30 mouse cellular contexts compared by ENCODE assay signal in the genomic region with DNA sequence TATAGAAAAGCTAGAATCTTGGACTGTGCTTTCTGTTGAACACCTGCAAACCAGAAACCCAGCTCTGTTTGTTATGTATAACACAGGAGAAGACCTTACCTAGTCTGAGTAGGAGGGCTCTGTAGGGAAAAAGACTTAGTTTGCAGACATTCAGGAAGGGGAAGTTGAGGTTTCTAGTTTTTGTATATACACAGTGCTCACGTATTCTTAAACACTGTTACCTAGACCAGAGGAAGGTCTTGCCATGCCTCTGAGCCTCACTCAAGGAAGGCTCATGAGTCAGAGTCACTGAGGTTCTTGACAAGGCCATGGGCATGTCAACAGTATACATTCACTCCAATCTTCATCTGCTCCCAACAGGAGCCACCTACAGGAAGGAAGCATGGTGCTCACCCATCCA.
DNase-seq lines count a peak whose midpoint lies in the region; ATAC-seq and TF ChIP-seq lines count a peak whose summit lies in the region.
"Had no signal": no experiment of that assay in that cellular context is flagged by ENCODE, and none has a peak within 500 bp of the region (broad histone marks: within the 10 kb centered on the region; RNA-seq: fewer than 3 reads in every experiment).

No protein-coding gene starts in this region.

- no peak for DNase-seq in gastrocnemius, adult 2 months
- DNase-seq in gastrocnemius, postnatal 10 days = no peak
- DNase-seq in liver, postnatal 0 days = no peak
- DNase-seq in splenic B cell, adult 2 months (ENCODE audit: low read depth, low spot score) = peak; percentile 8
- DNase-seq in testis, postnatal 14 days (ENCODE audit: low spot score) = no peak
- DNase-seq in layer of hippocampus, postnatal 14 days (ENCODE audit: low spot score in 2 of 2) = no peak
- DNase-seq: adrenal gland, postnatal 25 days; cerebellum, adult 2 months; cerebellum, postnatal 14 days; forebrain, postnatal 0 days; gastrocnemius, postnatal 14 days; heart, adult 11 months; kidney, adult 2 months; kidney, postnatal 4 days; layer of hippocampus, adult 9-11 months; lung, postnatal 4 days; midbrain, embryonic 14.5 days; right cerebral cortex, adult 18-20 months; thymus, postnatal 25 days had no signal

- no peaks in the 10 kb centered on the region for H3K9me3 ChIP-seq in liver, embryonic 12.5 days (replicated peaks)
- H3K9me3 ChIP-seq in liver, postnatal 0 days (ENCODE audit: low read length) = no peaks in the 10 kb centered on the region
- no peaks in the 10 kb centered on the region for H3K9me3 ChIP-seq in liver, embryonic 16.5 days (replicated peaks; ENCODE audit: control insufficient read depth, low read length)
- H3K9me3 ChIP-seq: embryonic facial prominence, embryonic 10.5 days; embryonic facial prominence, embryonic 15.5 days; forebrain, embryonic 12.5 days; G1E; limb, embryonic 12.5 days had no signal

- intact Hi-C loops in gastrocnemius, adult 2 months (cut with DNase I) = no loop called here

- H3K27ac ChIP-seq in gastrocnemius, adult 2 months = peak overlapping the region; percentile 66
- peak overlapping the region; percentile 57 for H3K27ac ChIP-seq in liver, embryonic 12.5 days
- no peak overlapping the region for H3K27ac ChIP-seq in liver, postnatal 0 days (ENCODE audit: low read depth)
- H3K27ac ChIP-seq in liver, embryonic 16.5 days (ENCODE audit: low read length) = 0 out of 2 replicates have a peak overlapping the region, but pooled peaks have one; percentile 9
- H3K27ac ChIP-seq: embryonic facial prominence, embryonic 10.5 days; embryonic facial prominence, embryonic 15.5 days; forebrain, embryonic 12.5 days; kidney, postnatal 0 days; limb, embryonic 12.5 days; liver, embryonic 14.5 days had no signal

- no peak overlapping the region for H3K9ac ChIP-seq in liver, embryonic 12.5 days
- no peak overlapping the region for H3K9ac ChIP-seq in liver, postnatal 0 days (replicated peaks)
- no peak overlapping the region for H3K9ac ChIP-seq in liver, embryonic 16.5 days (ENCODE audit: low read depth, low read length)
- H3K9ac ChIP-seq: embryonic facial prominence, embryonic 15.5 days; forebrain, embryonic 12.5 days; forebrain, postnatal 0 days; limb, embryonic 12.5 days; liver, embryonic 14.5 days had no signal

- H3K4me2 ChIP-seq in liver, embryonic 12.5 days = no peak overlapping the region
- H3K4me2 ChIP-seq in liver, postnatal 0 days (ENCODE audit: low read depth, low read length) = no peak overlapping the region
- H3K4me2 ChIP-seq in liver, embryonic 16.5 days (ENCODE audit: low read depth, low read length) = no peak overlapping the region
- H3K4me2 ChIP-seq: embryonic facial prominence, embryonic 15.5 days; forebrain, embryonic 12.5 days; heart, embryonic 11.5 days; limb, embryonic 12.5 days had no signal

- TF ChIP-seq CTCF in gastrocnemius, adult 2 months (IDR thresholded peaks at IDR 0.05) = no peak
- TF ChIP-seq CTCF in liver, postnatal 0 days (IDR thresholded peaks at IDR 0.05; ENCODE audit: low read depth) = no peak

- H3K36me3 ChIP-seq in liver, embryonic 12.5 days = peaks cover 13% of the 10 kb centered on the region
- peaks cover 3% of the 10 kb centered on the region; the same call in 1 of the 2 replicates for H3K36me3 ChIP-seq in liver, postnatal 0 days (replicated peaks; ENCODE audit: insufficient read depth, low read length)
- no peaks in the 10 kb centered on the region for H3K36me3 ChIP-seq in liver, embryonic 16.5 days (ENCODE audit: control insufficient read depth, insufficient read depth)
- no peaks in the 10 kb centered on the region for H3K36me3 ChIP-seq in splenic B cell, adult 2 months (ENCODE audit: control insufficient read depth, insufficient read depth, low read length, poor library complexity, severe bottlenecking)
- H3K36me3 ChIP-seq: embryonic facial prominence, embryonic 15.5 days; forebrain, embryonic 12.5 days; limb, embryonic 12.5 days had no signal

- no peak overlapping the region for H3K4me3 ChIP-seq in gastrocnemius, adult 2 months
- no peak overlapping the region for H3K4me3 ChIP-seq in liver, embryonic 12.5 days
- no peak overlapping the region for H3K4me3 ChIP-seq in liver, postnatal 0 days (ENCODE audit: low read depth, low read length)
- H3K4me3 ChIP-seq in liver, embryonic 16.5 days (ENCODE audit: low read depth, low read length) = no peak overlapping the region
- H3K4me3 ChIP-seq: embryonic facial prominence, embryonic 10.5 days; embryonic facial prominence, embryonic 15.5 days; forebrain, embryonic 12.5 days; limb, embryonic 12.5 days had no signal

- WGBS in liver, embryonic 12.5 days (ENCODE audit: insufficient replicate concordance) = 53% methylated on average over 1 of the region's 1 CpGs
- WGBS in liver, postnatal 0 days (ENCODE audit: insufficient replicate concordance) = 52% methylated on average over 1 of the region's 1 CpGs
- WGBS in liver, embryonic 16.5 days (ENCODE audit: insufficient replicate concordance) = 56% methylated on average over 1 of the region's 1 CpGs

- TF ChIP-seq EP300 in liver, postnatal 0 days (IDR thresholded peaks at IDR 0.05; ENCODE audit: low read depth) = no peak

- H3K27me3 ChIP-seq in liver, embryonic 12.5 days (replicated peaks) = no peaks in the 10 kb centered on the region
- no peaks in the 10 kb centered on the region for H3K27me3 ChIP-seq in liver, postnatal 0 days (ENCODE audit: insufficient read depth, low read length)
- no peaks in the 10 kb centered on the region for H3K27me3 ChIP-seq in liver, embryonic 16.5 days (ENCODE audit: control insufficient read depth, insufficient read depth, low read depth, low read length)
- H3K27me3 ChIP-seq in splenic B cell, adult 2 months (ENCODE audit: control insufficient read depth, insufficient read depth, low read length, poor library complexity, severe bottlenecking) = no peaks in the 10 kb centered on the region
- H3K27me3 ChIP-seq: embryonic facial prominence, embryonic 15.5 days; forebrain, embryonic 12.5 days; limb, embryonic 12.5 days had no signal

- ATAC-seq in liver, embryonic 12.5 days = no peak
- ATAC-seq in liver, postnatal 0 days = no peak
- no peak for ATAC-seq in liver, embryonic 16.5 days (ENCODE audit: low read depth)
- ATAC-seq: forebrain, postnatal 0 days; hindbrain, embryonic 16.5 days had no signal

- peaks cover 24% of the 10 kb centered on the region for H3K4me1 ChIP-seq in liver, embryonic 12.5 days
- no peaks in the 10 kb centered on the region; the same call in 1 of the 2 replicates for H3K4me1 ChIP-seq in liver, postnatal 0 days (ENCODE audit: insufficient read depth)
- peaks cover 9% of the 10 kb centered on the region for H3K4me1 ChIP-seq in liver, embryonic 16.5 days (ENCODE audit: control insufficient read depth, low read depth, low read length)
- H3K4me1 ChIP-seq: embryonic facial prominence, embryonic 10.5 days; embryonic facial prominence, embryonic 15.5 days; forebrain, embryonic 12.5 days; limb, embryonic 12.5 days had no signal
